Mouse (Mus musculus): ENCODE measurements around the gene Ssr3. TPM values are rescaled to one million over a fixed set of nuclear protein-coding genes. Genes with fewer than 3 reads are reported as not detected.
"Not testable (repeated sequence)": the region's sequence is repeated elsewhere in the genome, so short reads cannot be mapped to it uniquely, and the experiment has no call there.

The Ssr3 gene
- total RNA-seq (2015; ENCODE audit: low replicate concordance) (85.9 and 89.7 TPM in 2 replicates), total RNA-seq (2017; ENCODE audit: low replicate concordance) (72.2 and 81.8 TPM in 2 replicates)

- peak; percentile 100 for ATAC-seq (replicated peaks; ENCODE audit: low FRiP score, poor library complexity, severe bottlenecking)
Measured at GRCm38 (mm10) chr3:65392421-65392817, at the start of gene Ssr3. TSS of gene Ssr3 (minus strand) at chr3:65392623.

- ATAC-seq (replicated peaks; ENCODE audit: low FRiP score, poor library complexity, severe bottlenecking): no peak
Measured at GRCm38 (mm10) chr3:65441586-65442111, 49.2 kb upstream of the Ssr3 start.

- ATAC-seq (replicated peaks; ENCODE audit: low FRiP score, poor library complexity, severe bottlenecking): no peak
Measured at GRCm38 (mm10) chr3:65438511-65439228, 46.2 kb upstream of the Ssr3 start.

GRCm38 (mm10) chr3:65435812-65436211 is 43.4 kb upstream of the Ssr3 start:
- ATAC-seq (replicated peaks; ENCODE audit: low FRiP score, poor library complexity, severe bottlenecking): no peak

GRCm38 (mm10) chr3:65435101-65435571 is 42.7 kb upstream of the Ssr3 start:
- no peak for ATAC-seq (replicated peaks; ENCODE audit: low FRiP score, poor library complexity, severe bottlenecking)

GRCm38 (mm10) chr3:65432236-65432635 is 39.8 kb upstream of the Ssr3 start:
- no peak for ATAC-seq (replicated peaks; ENCODE audit: low FRiP score, poor library complexity, severe bottlenecking)

GRCm38 (mm10) chr3:65419706-65420105 is 27.3 kb upstream of the Ssr3 start:
- ATAC-seq (replicated peaks; ENCODE audit: low FRiP score, poor library complexity, severe bottlenecking): no peak

GRCm38 (mm10) chr3:65417913-65418594 is 25.6 kb upstream of the Ssr3 start:
- no peak for ATAC-seq (replicated peaks; ENCODE audit: low FRiP score, poor library complexity, severe bottlenecking)

- ATAC-seq (replicated peaks; ENCODE audit: low FRiP score, poor library complexity, severe bottlenecking): no peak
Measured at GRCm38 (mm10) chr3:65416571-65416970, 24.1 kb upstream of the Ssr3 start.

- ATAC-seq (replicated peaks; ENCODE audit: low FRiP score, poor library complexity, severe bottlenecking): no peak
Measured at GRCm38 (mm10) chr3:65407891-65408290, 15.5 kb upstream of the Ssr3 start.

- ATAC-seq (replicated peaks; ENCODE audit: low FRiP score, poor library complexity, severe bottlenecking): no peak
Measured at GRCm38 (mm10) chr3:65405781-65406180, 13.4 kb upstream of the Ssr3 start.

- ATAC-seq (replicated peaks; ENCODE audit: low FRiP score, poor library complexity, severe bottlenecking): no peak
Measured at GRCm38 (mm10) chr3:65397566-65397965, 5.1 kb upstream of the Ssr3 start.

- ATAC-seq (replicated peaks; ENCODE audit: low FRiP score, poor library complexity, severe bottlenecking): no peak
Measured at GRCm38 (mm10) chr3:65396835-65397504, 4.5 kb upstream of the Ssr3 start.

- not testable (repeated sequence) for ATAC-seq (replicated peaks; ENCODE audit: low FRiP score, poor library complexity, severe bottlenecking)
Measured at GRCm38 (mm10) chr3:65395111-65395510, 2.7 kb upstream of the Ssr3 start.

- peak; percentile 69 for ATAC-seq (replicated peaks; ENCODE audit: low FRiP score, poor library complexity, severe bottlenecking)
Measured at GRCm38 (mm10) chr3:65391784-65392420, 521 bp downstream of the Ssr3 start.

- ATAC-seq (replicated peaks; ENCODE audit: low FRiP score, poor library complexity, severe bottlenecking): no peak
Measured at GRCm38 (mm10) chr3:65391222-65391783, 1.1 kb downstream of the Ssr3 start.

- ATAC-seq (replicated peaks; ENCODE audit: low FRiP score, poor library complexity, severe bottlenecking): no peak
Measured at GRCm38 (mm10) chr3:65385771-65386170, 6.7 kb downstream of the Ssr3 start.

GRCm38 (mm10) chr3:65384431-65384830 is 8.0 kb downstream of the Ssr3 start:
- ATAC-seq (replicated peaks; ENCODE audit: low FRiP score, poor library complexity, severe bottlenecking): no peak

GRCm38 (mm10) chr3:65381094-65381493 is 11.3 kb downstream of the Ssr3 start:
- ATAC-seq (replicated peaks; ENCODE audit: low FRiP score, poor library complexity, severe bottlenecking): no peak

All from erythroblast, adult 5-6 weeks (primary cell).